Mouse (Mus musculus): ENCODE data around the gene Hhat. TPM values are rescaled to one million over a fixed set of nuclear protein-coding genes. Genes with fewer than 3 reads are reported as not detected.

Gene Hhat
- total RNA-seq (2021) = 1 to 10 TPM in 1 of 2 experiments, under 1 TPM in 1; 0.62 to 1.3 TPM

DNA sequence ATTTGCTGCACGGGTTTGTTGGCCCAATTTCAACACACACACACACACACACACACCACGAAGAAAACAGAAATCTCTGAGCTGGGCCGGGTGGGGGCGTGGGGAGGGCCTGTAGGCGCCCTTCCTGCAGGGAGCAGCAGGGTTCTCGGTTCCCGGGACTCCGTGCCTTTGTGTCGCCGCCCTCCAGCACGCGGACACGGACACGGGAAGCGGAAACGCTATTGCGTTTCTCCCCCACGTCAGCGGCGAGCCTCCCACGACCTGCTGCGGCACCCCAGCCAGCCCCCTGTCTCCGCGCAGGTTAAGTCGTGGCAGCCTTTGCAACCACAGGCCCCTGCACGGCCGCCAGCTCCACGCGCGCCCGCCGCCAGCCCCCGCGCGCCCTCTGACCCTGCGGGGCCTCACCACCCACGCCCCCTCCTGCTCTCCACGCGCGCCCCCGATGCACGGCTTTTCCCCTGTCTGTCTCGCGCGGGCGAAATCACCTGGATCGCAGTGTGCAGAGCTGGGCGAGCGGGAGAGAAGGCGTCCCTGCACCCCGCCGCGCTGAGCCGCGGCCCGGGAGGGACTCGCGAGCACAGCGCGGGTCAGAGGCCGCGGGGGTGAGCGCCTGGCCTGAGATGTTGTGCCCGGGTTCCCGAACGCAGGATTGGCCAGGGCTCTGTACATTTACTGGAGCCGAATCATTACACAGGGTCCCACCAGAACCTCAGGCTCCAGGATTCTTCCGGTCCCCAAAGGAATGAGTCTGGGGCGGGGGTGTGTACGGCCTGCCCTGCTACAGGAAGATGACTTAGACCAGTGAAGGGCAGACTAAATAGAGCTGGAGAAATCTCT lies at the start of gene Hhat:
TSS of gene Hhat (minus strand) at position 729 of the 837 bp plus-strand sequence.
- DNase-seq = peak; percentile 69 to 73

DNA sequence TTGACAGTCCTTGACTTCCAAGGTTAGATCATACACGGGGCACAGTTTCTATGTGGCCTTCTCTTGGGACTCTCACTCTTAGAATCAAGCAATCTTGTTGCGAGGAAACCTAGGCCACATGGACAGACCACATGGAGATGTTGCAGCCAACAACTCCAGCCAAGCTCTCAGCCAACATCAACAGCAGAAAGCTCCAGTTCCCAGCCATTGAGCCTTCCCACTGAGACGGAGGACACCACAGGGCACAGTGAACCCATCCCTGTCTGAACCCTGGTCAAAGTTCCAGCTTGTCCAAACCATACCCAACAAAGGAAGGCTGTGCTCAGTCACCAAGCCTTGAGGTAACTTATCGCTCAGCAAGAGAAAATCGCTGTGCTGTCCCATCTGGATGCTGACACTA lies 47.3 kb upstream of the Hhat start:
- DNase-seq = no peak

DNA sequence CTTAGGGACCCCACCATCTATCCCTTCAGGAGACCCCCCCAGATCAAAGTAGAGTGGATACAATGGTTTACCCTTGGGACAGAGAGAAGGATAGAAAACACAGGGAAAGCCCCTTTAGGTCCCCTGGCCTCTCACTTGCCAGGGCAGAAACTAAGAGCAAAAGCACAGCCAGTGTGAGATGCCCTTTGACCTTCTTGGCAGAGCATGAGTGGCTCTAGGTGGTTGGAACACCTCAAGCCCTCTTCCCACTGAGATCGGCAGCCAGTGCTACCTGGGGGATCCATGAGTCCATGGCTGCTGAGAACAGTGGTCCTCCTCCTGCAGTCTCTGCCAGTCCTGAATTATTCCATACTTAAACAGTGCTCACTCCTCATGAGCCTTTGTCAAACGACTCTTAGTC lies 44.8 kb upstream of the Hhat start:
- DNase-seq = no peak

DNA sequence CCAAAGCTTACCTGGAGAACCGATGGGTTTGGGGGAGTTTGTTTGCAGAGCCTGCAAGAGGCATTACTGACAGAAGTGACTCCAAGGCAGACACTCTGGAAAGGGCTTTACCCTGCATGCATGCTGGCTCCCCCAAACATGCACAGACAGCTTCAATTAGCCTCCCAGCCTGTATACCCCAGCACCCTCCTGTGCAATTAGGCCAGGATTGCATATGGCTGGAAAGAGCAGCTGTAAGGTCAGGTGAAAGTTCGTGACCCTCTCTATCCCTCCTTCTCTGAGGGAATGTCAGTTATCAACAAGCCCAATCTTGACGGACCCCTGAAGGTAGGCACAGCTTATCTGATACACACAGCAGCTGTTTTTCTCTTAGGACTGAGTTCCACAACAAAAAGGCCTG lies 43.7 kb upstream of the Hhat start:
- DNase-seq = no peak

DNA sequence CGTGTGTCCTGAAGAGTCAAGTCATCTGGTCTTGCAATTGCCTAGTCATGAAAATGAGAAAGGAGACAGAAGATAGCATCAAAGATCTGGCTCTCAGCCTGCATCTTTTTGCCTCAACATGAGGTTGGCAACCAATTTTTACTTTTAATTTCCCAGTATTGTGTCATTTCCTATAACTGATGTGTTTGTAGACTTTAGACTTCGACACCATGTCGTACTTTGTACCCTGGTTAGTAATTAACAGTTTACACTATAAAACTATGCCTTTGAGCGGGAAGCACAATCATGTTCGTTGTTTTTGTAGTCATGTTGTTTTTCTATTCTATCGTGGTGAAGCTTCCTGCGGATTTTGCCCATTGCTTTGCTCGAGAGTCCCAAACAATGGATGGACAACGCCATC lies 41.7 kb upstream of the Hhat start:
- DNase-seq = no peak

DNA sequence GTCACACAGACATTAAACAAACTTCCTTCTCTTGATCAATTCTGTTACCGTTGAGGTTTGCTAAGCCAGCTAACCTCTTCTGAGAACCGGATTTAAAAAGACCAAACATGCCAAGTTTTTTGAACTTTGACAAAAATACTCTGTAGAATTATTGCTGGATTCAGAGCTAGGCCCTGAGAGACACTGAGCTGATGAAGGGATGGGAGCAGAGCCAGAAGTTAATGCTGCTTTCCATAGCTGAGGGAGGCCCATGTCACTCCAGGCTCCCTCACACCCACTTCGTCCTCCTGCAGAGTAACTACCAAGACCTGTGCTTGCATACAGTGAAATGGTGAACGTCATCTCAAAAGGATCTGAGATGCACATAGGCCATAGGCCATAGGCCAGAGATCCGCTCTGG lies 41.3 kb upstream of the Hhat start:
- no peak for DNase-seq

DNA sequence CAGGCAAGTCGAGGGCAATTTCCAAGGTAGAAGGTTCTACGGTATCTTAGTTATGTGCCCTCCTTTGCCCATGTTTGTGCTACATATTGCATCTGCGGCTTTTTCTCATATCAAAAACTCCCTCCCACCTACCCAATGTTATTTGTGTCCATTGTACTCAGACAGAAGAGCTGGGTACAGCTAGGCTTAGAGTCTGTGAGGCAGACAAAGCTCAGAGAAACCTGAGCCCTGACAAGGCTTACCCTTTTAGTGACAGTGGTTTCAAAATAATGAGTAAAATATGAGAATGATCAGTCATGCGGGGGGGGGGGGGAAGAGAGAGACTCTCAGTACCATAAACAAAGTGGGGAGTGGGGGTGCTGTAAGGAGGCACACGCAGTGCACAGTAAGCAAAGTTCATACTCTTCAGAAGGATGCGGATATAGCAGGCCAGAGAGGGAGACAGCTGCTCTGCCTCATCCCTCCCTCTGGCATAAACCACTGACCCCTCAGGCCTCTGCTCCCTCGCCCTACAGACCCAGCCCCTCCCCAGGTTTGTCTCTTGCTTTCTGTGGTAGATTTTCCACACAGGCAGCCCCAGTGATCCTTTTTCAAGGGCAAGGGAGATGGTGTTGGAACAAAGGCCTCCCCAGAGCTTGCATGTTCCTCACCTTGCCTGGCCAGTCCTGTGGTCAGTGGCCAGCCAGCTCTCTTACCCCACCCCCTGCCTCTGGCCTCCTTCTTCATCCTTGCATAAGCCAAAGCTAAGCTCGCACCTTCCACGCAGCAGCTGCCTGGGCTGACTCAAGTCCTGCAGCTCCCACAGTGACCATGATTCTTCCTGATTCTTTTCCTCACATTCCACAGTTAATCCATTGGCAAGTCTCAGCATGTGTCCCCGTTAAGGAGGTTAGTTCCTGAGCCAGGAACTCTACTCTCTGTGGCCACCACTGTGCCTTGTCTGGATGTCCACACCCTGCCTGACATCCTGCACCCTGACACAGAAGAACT lies 35.4 kb upstream of the Hhat start:
- no peak for DNase-seq

DNA sequence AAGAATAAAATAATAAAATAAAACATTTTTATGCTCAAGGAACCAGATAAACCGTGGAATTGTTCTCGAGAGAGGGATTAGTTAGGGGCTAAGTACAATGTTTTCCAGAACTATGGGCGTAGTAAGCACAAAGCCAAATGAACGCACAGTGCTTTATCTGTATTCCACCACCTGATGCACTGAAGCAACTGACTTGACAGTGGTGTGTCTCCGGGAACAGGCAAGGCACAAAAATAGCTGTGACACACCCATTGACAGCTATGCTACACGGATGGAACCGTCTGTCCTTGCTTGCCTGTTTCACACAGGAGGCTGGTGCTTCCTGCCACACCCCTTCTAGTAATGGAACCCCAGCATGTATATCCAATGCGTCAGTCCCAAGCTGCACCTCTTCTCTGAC lies 29.3 kb upstream of the Hhat start:
- DNase-seq = no peak

DNA sequence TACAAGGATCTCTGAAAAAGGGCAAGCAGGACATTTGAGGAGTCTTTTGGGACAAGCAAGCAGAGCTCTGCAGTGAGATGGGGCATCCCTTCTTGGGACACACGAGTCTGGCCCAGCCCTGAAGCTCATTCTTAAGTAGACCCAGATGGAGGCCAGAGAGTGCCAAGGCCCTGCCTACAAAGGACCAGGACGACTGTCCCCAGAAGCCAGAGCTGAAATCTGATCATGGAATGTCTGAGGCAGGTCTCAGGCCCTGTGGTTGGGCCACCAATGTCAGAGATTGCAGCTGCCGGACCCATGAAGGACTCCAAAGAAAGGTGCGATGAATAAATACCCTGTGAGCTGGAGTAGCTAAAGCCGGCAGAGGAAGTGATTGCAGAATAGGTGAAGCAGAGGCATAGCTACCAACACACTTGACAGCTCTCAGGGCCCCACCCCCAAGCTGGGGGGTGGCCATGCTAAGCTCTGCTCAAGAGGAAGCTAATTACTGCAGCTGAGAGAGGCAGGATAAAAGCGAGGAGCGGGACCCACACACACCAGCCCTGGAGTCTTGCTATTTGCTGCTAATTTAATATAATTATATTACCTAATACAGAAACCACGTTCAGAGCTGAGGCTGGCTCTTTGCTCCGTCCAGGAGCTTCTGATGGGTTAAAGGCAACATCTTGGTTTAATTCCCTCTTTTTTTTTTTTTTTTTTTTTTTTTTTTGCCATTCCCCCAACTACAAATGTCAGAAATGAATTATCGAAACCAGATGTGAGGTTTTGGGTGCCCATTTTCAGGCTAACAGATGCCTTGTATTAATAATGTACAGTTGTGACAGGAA lies 28.4 kb upstream of the Hhat start:
- DNase-seq = no peak

DNA sequence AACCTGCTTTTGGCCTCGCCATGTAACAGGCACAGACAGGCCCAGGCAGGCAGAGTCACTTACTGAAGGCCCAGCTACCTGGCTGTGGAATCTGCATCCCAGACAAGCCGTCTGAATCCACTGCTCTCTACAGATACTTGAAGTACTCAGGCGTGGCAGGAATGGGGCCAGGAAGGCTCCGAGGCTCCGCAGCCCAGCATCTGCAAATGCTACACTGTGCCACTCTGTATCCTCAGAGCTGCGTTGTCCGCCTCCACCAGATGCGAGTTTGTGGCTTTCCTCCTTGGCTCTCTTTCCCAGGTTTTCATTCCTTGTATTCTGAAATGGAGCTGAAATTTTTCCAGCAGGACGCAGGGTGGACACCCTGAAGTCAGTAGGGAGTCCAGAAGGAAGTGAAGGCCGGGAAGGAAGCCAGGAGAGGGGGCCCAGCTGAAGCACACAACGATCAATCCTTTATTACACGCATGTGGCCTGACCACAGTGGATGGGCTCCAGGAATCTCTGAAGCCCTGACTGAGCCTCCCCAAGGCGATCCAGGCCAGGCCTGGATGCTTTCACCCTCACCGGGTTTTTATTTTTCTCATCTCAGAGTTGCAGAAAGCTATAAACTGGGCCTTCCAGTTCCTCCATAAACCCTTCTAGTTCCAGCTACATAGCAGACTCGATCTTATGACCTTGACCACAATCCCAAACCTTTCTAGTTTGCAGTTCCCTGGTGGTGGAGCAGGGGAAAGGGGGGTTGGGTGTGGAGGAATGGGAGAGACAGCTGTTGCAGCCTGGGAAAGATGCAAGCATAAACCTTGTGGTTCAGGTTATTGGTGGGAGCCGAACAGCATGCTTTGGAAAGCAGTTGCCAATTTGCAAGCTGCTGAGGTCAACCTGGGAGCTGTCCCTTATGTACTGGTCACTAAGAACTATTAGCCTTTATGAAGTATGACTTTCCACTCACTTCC lies 27.5 kb upstream of the Hhat start:
- no peak for DNase-seq

DNA sequence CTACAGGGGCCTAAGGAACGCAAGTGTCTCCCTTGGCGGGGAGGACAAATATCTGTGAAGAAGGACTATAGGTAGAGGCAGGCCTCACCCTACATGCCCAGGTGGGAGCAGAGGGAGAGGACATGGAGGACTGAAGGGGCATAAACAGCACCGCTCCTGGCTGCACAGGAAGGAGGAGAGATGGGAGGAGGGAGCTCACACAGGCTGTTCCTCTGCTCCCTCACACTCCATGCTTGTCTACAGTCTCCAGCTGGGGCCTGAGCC lies 25.9 kb upstream of the Hhat start:
- no peak for DNase-seq

DNA sequence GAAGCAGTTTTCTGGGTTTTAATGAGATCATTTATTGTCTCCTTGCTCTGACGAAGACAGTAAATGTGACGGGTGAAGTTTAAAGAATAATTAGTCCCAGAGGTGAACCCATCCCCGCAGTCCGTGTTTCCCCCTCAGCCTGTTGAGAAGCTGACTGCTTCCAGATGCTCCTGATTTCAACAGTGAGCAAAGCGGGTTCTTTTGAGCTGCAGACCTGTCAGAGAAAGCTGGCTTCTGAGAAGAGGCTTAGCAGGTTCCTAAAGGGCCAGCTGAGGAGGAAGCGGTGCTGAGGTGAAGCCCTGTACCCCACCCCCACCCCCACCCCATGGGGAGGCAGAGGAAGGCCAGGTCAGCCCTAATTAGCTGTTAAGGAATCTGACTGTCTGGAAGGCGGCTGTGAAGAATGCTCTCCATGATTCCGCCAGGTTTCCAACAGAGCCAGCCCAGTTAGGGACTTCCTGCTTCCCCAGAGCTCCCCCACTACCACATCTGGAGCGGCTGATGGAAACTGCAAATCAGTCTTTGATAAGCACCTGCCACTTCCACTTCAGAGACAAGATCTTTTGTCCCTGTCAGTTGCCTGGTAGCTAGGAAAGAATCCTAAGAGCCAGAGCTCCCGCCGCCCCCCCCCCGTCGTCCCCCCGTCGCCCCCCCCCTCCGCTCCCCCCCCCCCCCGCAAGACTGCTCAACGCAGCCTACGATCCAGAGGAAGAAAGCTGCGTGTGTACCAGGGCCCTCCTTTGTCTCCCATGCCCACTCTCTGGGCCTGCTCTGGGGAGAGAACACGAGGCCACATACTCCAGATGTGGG lies 25.4 kb upstream of the Hhat start:
- no peak for DNase-seq

DNA sequence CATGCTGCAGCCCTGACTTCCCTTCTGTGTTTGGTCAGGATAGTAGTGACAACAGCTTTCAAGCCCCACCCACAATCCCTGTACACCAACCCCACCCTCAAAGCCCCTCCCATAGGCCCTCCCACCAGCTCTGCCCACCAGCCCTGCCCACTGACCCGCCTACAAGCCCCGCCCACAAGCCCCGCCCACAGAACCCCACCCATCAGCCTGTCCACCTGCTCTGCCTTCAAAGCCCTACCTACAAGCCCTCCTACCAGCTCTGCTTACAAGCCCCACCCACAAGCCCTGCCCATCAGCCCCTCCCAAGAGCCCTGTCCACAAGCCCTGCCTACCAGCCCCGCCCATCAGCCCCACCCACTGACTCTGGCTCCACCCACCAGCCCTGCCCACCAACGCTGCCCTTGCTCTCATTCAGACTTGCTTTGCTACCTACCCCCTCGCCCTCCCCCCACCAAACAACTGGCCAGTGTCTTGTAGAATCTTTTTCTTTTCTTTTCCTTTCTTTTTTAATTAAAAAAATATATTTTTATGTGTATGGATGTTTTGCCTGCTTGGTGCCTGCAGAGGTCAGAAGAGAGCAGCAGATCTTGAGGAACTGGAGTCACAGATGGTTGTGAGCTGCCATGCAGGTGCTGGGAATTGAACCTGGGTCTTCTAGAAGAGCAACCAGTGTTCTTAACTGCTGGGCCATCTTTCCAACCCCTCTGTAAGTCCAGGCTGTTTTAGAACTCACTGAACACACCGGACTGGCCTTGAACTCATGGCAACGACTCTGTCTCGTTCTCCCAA lies 24.1 kb upstream of the Hhat start:
- no peak for DNase-seq

DNA sequence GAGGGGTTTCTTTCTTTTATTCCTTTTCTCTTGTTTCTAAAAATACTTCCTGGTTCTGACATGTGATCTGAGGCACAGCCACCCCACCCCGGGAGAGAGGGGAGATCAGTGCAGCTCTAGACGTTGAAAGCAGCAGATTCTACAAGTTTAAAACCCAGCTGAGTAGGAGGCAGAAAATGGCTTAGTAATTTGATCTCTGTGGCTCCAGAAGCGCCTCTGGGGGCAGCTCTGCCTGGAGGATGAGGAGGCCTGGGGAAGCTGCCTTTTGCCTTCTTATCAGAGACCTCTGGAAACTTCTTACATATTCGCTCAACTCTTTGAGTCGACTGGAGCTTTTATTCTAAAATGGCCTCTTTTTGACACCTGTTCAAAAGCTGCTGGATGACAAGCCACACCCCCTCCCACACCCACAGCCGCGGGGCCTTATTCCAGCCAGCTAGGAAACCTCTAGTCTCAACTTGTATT lies 20.9 kb upstream of the Hhat start:
- no peak for DNase-seq

DNA sequence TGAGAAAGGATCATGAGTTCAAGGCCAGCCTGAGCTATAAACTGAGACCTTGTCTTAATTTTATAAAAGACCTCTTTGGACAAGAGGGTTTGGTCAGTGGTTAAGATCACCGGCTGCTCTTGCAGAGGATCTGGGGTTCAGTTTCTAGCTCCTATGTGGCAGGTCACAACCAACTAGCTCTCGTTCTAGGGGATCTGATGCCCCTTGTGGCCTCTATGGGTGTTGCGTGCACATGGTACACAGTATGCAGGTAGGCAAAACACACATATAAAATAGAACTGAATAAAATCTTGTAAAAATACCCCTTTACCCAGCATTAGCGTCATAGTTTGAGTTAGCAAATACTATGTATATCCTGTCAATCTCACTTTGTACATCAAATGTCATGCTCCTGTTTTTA lies 19.4 kb upstream of the Hhat start:
- DNase-seq = no peak

DNA sequence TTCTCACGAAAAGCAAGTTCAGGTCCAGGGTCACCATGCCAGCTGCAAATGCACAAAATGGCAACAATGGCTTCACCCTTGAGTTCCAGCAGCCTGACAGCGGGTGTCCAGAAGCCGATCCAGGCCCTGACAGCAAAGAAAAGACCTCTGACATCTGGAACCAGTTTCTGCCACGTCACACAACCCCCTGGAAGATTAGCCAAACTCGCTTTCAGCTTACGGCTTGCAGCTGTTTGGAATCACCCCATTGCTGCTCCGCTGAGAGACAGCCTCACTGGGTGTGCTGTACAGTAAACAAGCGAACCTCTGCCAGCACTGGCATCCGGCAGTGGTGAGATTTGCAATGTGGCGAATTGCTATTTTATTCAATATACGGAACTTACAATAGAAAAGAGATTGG lies 18.8 kb upstream of the Hhat start:
- DNase-seq = no peak

DNA sequence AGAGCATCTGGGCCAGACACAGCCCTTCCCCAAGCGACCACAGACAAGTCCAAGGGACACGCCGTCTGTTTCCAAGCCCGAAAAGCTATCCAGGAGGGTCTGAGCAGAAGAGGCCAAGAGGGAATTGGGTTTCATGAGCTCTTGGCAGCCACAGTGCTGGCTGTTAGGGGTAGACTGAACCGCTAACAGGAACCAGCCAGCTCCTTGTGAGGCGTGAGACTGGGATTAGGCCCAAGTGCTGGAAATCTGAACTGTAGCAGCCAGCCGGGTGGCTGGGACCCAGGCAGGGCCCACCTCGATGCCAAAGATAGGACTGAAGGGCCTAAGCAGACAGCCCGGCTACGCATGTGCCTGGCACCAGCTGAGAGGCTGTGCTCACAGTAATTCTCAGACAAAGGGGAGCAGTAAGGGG lies 18.1 kb upstream of the Hhat start:
- DNase-seq = peak; percentile 58 to 68

DNA sequence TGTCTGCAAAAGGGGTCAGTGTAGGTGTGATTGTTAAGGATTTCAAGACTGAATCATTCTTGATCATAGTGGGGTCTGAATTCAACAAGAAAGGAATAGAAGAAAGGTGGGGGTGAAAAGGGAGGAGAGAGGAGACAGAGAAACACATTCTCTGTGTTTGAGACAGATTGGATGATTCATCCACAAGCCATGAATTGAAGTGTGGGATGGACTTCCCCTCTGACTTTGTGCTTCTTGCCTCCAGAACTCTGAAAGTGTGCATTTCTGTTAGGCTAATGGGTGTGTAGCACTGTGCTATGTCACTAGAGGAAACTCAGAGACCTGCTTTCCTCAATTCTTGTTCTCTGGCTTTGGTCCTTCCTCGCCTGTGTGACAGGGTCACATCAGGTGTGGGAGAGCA lies 15.2 kb upstream of the Hhat start:
- no peak for DNase-seq

DNA sequence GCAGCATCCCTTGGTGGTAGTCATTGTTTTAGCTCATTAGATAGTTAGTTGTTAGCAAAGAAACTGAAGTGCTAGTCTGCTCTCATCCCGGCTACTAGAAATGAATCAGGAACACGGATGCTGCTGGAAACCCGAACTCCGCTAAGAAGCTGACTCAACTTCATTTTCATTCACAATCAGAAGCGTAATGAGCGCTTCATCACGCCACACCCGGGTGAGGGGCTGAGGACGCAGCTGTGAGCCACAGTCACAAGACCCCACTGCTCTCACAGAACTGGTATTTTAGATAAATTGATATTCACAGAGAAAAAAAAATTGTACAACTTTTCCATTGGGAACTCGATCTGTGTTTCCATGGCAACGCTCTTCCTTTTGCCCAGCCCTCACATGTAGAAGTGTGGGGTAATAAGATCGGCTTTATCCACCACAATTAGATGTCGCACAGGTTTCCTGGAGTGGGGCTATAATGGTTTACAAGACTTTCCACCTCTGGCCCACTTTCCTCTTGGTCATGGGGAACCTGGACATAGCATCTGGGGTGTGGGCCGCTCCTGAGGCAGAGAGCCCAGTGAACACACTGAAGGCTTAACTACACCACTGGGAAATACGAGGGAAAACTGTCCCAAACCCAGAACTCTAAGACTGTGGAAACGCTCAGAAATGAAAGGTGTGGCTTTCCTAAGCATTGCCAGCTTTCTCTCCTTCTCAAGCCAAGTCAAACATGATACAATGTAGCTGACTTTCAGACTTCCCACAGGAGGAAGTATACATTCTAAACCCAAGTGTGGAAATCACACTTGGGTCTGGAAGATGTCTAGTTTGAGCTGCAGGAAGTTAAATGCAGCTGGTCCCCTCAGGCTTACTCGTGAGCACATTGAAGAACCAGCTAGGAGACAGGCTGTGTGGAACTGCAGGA lies 14.3 kb upstream of the Hhat start:
- peak in 1 of 2 experiments; percentile 14 for DNase-seq
